Mouse (Mus musculus): ENCODE results near the gene Syn3. TPM values are rescaled to one million over a fixed set of nuclear protein-coding genes. Genes with fewer than 3 reads are reported as not detected.
"Not testable (repeated sequence)": the region's sequence is repeated elsewhere in the genome, so short reads cannot be mapped to it uniquely, and the experiment has no call there.

Syn3 gene
- polyA plus RNA-seq (2012; rRNA removed): 1.5 and 2.2 TPM in 2 replicates

- no peak for DNase-seq (ENCODE audit: low read depth)
Observed at GRCm38 (mm10) chr10:86498673-86499391, at the start of gene Syn3. TSS of gene Syn3 (minus strand) at chr10:86498896.

GRCm38 (mm10) chr10:86526357-86526874, 27.7 kb upstream of the Syn3 start:
- not testable (repeated sequence) for DNase-seq (ENCODE audit: low read depth)

- no peak for DNase-seq (ENCODE audit: low read depth)
Observed at GRCm38 (mm10) chr10:86513801-86514200, 15.1 kb upstream of the Syn3 start.

GRCm38 (mm10) chr10:86510941-86511340, 12.2 kb upstream of the Syn3 start:
- DNase-seq (ENCODE audit: low read depth): no peak

GRCm38 (mm10) chr10:86502063-86502462, 3.4 kb upstream of the Syn3 start:
- DNase-seq (ENCODE audit: low read depth): no peak

GRCm38 (mm10) chr10:86498051-86498672, 534 bp downstream of the Syn3 start:
- no peak for DNase-seq (ENCODE audit: low read depth)

- DNase-seq (ENCODE audit: low read depth): no peak
Observed at GRCm38 (mm10) chr10:86495851-86496250, 2.8 kb downstream of the Syn3 start.

- no peak for DNase-seq (ENCODE audit: low read depth)
Observed at GRCm38 (mm10) chr10:86493140-86493539, 5.6 kb downstream of the Syn3 start.

- DNase-seq (ENCODE audit: low read depth): no peak
Observed at GRCm38 (mm10) chr10:86492089-86492907, 6.4 kb downstream of the Syn3 start.

- no peak for DNase-seq (ENCODE audit: low read depth)
Observed at GRCm38 (mm10) chr10:86491316-86492088, 7.2 kb downstream of the Syn3 start.

- DNase-seq (ENCODE audit: low read depth): no peak
Observed at GRCm38 (mm10) chr10:86488544-86488943, 10.2 kb downstream of the Syn3 start.

GRCm38 (mm10) chr10:86485971-86486370, 12.7 kb downstream of the Syn3 start:
- DNase-seq (ENCODE audit: low read depth): no peak

GRCm38 (mm10) chr10:86483968-86484367, 14.7 kb downstream of the Syn3 start:
- no peak for DNase-seq (ENCODE audit: low read depth)

GRCm38 (mm10) chr10:86482496-86482895, 16.2 kb downstream of the Syn3 start:
- DNase-seq (ENCODE audit: low read depth): no peak

GRCm38 (mm10) chr10:86480711-86481110, 18.0 kb downstream of the Syn3 start:
- no peak for DNase-seq (ENCODE audit: low read depth)

GRCm38 (mm10) chr10:86479718-86480121, 19.0 kb downstream of the Syn3 start:
- DNase-seq (ENCODE audit: low read depth): no peak

- DNase-seq (ENCODE audit: low read depth): no peak
Observed at GRCm38 (mm10) chr10:86476720-86477119, 22.0 kb downstream of the Syn3 start.

GRCm38 (mm10) chr10:86475270-86475669, 23.4 kb downstream of the Syn3 start:
- DNase-seq (ENCODE audit: low read depth): no peak

GRCm38 (mm10) chr10:86474176-86475154, 24.2 kb downstream of the Syn3 start:
- no peak for DNase-seq (ENCODE audit: low read depth)

GRCm38 (mm10) chr10:86473637-86474154, 25.0 kb downstream of the Syn3 start:
- DNase-seq (ENCODE audit: low read depth): no peak
